Mouse (Mus musculus) left cerebral cortex, adult 9 months (tissue): ENCODE measurements around the gene Degs1.

Source experiments
- DNase-seq, 2 experiments: peaks; one replicate each; pipeline ENCODE4 v3.0.0; 2022; ENCODE audit warnings: low spot score in 2 of 2

Gene Degs1

DNA sequence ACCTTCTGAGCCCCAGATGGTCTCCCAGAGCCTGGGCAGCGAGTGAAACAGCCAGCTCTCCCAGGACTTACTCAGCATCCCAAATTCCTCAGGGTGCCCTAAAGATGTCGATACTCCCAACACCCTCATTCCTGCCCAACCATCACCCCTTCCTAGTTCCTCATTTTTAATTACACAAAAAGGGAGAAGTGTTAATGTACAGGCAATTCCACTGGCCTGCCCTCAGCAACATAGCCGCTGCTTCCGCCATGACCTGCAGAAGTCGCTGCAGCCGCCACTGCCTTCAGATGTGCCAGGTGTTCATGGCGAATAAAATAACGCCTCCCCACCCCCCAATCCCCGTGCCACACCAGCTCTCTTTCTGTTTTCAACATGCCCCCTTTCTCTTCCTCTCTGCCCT lies 56.3 kb downstream of the Degs1 start:
- DNase-seq = no peak
